Mouse (Mus musculus) kidney, adult 2 months (tissue): ENCODE measurements around the gene Gm5617. TPM values are rescaled to one million over a fixed set of nuclear protein-coding genes. Genes with fewer than 3 reads are reported as not detected.

Source experiments
- DNase-seq: peaks from one replicate; pipeline ENCODE4 v3.0.0; 2021
- H3K27ac ChIP-seq: fragments of 200-500 bp; 2 replicates; pipeline ENCODE4 v1.5.1; 2012; ENCODE audit warnings: low read depth, low read length, control low read depth, inconsistent platforms; ENCODE audit not compliant: insufficient read depth
- H3K27me3 ChIP-seq: fragments of 200-500 bp; replicated peaks from 2 replicates; pipeline ENCODE4 v1.6.1; 2012; ENCODE audit warnings: mild to moderate bottlenecking, moderate library complexity, low read length, inconsistent platforms; ENCODE audit not compliant: control insufficient read depth, insufficient read depth
- H3K36me3 ChIP-seq: fragments of 200-500 bp; 2 replicates; pipeline ENCODE4 v1.6.1; 2012; ENCODE audit warnings: mild to moderate bottlenecking, moderate library complexity, low read length, inconsistent platforms; ENCODE audit not compliant: control insufficient read depth, insufficient read depth
- H3K4me1 ChIP-seq: fragments of 200-500 bp; 2 replicates; pipeline ENCODE4 v1.6.1; 2011; ENCODE audit warnings: low read length; ENCODE audit not compliant: control insufficient read depth, insufficient read depth
- H3K4me3 ChIP-seq: fragments of 200-500 bp; 2 replicates; pipeline ENCODE4 v1.5.1; 2011; ENCODE audit warnings: mild to moderate bottlenecking, low read depth, low read length, control low read depth; ENCODE audit not compliant: insufficient read depth
- CTCF ChIP-seq: fragments of 200-500 bp; conservative IDR thresholded peaks from 2 replicates; pipeline ENCODE4 v1.5.1; 2011; ENCODE audit warnings: low read depth, mild to moderate bottlenecking, control low read depth, low read length, moderate library complexity, mixed read lengths; ENCODE audit not compliant: insufficient read depth, insufficient read length
- POLR2A ChIP-seq: fragments of 200-500 bp; IDR thresholded peaks from one replicate; pipeline ENCODE4 v1.6.1; 2011; ENCODE audit warnings: low read depth, low read length, control low read depth
- WGBS: fragments of 180-500 bp; shearing (Covaris S2); methylation state at CpG from one replicate; pipeline ENCODE4 v1.1.7; 2018; 5-methylcytosine and 5-hydroxymethylcytosine counted together
- polyA plus RNA-seq: library from polyadenylated mRNA; depleted of rRNA; stranded (reverse); fragments of >200 nt; gene quantifications from 2 replicates; pipeline ENCODE4 v1.2.3, GENCODE M21; 2012; rRNA removed

Gene Gm5617
- polyA plus RNA-seq, result 159 and 174 TPM in 2 replicates

DNA sequence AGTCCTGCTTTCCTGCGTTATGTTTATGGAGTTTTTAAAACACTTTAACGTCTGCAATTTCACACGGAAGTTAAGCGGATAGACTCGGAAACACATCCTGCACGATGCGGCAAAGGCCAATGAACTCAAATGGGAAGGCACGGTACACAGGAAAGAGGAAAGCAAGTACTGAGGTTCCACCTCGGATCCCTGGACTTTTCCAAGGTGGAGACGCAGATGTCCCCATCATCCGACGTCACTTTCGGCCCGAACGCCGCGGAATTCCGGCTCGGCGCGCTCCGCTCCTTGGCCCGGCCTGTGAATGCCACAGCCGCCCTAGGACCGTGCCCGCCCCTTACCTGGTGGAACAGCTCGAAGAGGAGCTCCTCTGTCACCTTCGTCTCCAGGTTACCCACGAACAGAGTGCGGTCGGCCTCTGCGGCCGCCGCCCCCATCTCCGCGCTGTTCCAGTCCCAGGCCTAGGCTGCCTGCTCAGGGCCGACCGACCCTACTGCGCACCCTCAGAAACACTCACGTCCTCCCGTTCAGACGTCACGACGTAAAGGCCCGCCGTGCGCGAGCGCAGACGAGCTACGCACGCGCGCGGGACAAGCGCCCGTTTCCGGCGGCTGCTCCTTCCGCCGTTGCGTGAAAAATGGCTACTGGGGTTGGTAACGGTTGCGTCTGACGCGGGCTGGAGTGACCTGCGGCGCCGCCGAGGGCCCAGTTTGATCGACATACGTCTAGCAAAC is at the start of gene Gm5617, which contains the start of gene Rbm7:
Gene Gm5617, plus strand, starts transcription at position 626 of the 731 bp plus-strand sequence.
Gene Rbm7, minus strand, starts transcription at position 483 of the 731 bp plus-strand sequence.
- H3K27me3 ChIP-seq, result no peaks in the 10 kb centered on the region
- under 1% methylated on average over 72 of the region's 72 CpGs for WGBS

DNA sequence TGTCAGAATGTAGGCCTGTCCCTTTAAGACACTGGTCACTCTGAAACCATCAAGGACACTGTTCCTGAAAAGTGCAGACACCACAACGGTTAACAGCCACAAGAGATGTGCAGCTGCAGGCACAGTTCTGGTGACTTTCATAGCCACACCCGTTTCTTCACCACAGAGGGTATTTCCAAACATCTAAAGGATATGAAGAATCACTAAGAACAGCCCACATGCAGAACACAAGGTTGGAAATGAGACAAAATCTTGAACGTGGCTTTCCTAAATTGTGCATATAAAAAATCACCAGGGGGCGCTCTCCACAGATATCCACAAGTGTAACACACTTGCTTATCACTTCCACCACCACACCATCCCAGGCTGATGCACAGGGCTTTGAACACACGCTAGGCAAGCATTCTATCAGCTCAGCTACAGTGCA is 47.4 kb upstream of the Gm5617 start:
- Histone ChIP-seq H3K27ac (no peak overlapping the region), H3K4me1 (no peaks in the 10 kb centered on the region), H3K36me3 (no peaks in the 10 kb centered on the region), H3K4me3 (no peak overlapping the region), H3K27me3 (no peaks in the 10 kb centered on the region)
- TF ChIP-seq POLR2A (no peak), CTCF (peak; percentile 48)
- WGBS, result 29% methylated on average over 5 of the region's 5 CpGs
- DNase-seq, result peak; percentile 25

More for the DNA sequence above, at the start of gene Gm5617, which contains the start of gene Rbm7:
- peak; percentile 97 for DNase-seq
- H3K4me1 ChIP-seq, result peaks cover 3% of the 10 kb centered on the region; the same call in 1 of the 2 replicates
- peak within 1 kb of the TSS; percentile 85 for H3K4me3 ChIP-seq
- H3K27ac ChIP-seq, result peak within 1 kb of the TSS; percentile 87
- H3K36me3 ChIP-seq, result peaks cover 7% of the 10 kb centered on the region
- TF ChIP-seq POLR2A (peak; percentile 56), CTCF (0 out of 2 replicates have a peak, but pooled peaks have one; percentile 2)

DNA sequence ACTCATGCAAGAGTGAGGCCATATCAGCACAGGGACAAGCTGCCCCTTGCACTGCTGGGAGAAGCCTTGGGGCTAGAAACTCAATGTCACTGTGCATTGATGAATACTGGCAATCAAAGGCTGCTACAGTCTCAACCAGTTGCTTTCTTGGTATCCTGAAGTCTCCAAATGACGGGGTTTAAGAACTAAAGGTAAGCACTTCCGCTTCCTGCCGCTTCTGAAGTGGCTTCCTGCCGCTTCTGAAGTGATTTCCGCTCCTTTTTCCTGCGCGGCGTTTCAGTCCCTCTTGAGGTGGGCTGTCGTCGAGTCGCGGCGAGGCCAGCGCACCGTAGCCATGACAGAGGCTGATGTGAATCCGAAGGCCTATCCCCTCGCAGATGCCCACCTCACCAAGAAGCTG is 45.2 kb upstream of the Gm5617 start:
- no peak for TF ChIP-seq POLR2A
- TF ChIP-seq CTCF, result no peak
- Histone ChIP-seq H3K4me1 (no peaks in the 10 kb centered on the region), H3K36me3 (no peaks in the 10 kb centered on the region), H3K4me3 (no peak overlapping the region), H3K27me3 (no peaks in the 10 kb centered on the region), H3K27ac (no peak overlapping the region)
- WGBS, result 87% methylated on average over 17 of the region's 17 CpGs
- DNase-seq, result no peak

DNA sequence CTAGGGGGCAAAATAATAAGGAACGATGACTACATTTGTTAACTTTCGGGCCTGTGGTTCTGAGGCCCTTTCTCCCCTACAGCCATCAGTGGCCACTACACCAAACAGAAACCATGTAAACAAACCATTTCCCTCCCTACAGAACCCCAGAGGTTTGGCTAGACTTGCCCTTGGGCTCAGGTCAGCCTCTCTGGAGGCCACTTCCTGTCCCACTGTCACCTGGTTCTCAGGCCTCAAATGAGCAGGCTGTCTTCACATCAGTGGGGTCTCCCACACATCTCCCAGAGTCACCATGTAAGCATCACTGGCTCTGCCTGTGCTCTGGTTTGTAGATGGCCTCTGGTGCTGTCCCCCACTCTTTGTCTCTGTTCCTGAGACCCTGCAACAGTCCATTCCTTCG is 39.3 kb upstream of the Gm5617 start:
- Histone ChIP-seq H3K27me3 (no peaks in the 10 kb centered on the region), H3K4me3 (no peak overlapping the region), H3K36me3 (no peaks in the 10 kb centered on the region), H3K27ac (no peak overlapping the region), H3K4me1 (no peaks in the 10 kb centered on the region)
- 90% methylated on average over 3 of the region's 3 CpGs for WGBS
- TF ChIP-seq POLR2A (no peak), CTCF (no peak)
- no peak for DNase-seq

DNA sequence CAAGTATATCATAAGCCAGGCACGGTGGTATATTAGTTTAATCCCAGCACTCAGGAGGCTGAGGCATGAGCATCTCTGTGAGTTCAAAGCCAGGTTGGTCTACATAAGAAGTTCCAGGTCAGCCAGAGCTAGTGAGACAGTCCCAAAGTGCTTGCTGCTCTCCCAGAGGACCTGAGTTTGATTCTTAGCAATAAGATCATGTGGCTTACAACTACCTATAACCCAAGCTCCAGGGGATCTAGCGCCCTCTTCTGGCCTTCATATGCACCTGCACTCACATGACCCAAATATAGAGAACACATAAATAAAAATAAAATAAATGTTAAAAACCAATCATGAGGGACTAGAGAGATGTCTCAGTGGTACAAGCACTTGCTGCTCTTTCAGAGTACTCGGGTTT is 36.4 kb upstream of the Gm5617 start:
- H3K27ac ChIP-seq, result no peak overlapping the region
- peak; percentile 25; the same call in 1 of the 2 replicates for TF ChIP-seq CTCF
- TF ChIP-seq POLR2A, result no peak
- no peaks in the 10 kb centered on the region for H3K4me1 ChIP-seq
- WGBS, result 69% methylated on average over 3 of the region's 3 CpGs
- no peaks in the 10 kb centered on the region for H3K36me3 ChIP-seq
- DNase-seq, result no peak
- H3K27me3 ChIP-seq, result no peaks in the 10 kb centered on the region
- H3K4me3 ChIP-seq, result no peak overlapping the region

DNA sequence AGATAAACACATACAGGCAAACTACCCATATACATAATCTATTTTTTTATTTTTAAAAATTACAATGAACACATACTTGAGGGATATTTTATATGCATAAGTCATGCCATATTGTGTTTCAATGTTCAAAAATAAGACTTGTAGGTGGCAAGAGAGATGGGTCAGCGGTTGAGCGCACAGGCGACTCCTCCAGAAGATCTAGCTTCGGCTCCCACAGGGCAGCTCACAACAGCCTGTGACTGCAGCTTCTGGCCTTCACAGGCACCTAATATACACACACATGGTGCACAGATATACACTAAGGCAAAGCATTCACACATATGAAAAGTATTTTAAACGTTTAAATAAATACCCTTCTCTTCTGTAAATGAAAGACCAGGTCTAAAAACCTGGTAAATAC is 35.9 kb upstream of the Gm5617 start:
- no peaks in the 10 kb centered on the region for H3K4me1 ChIP-seq
- DNase-seq, result no peak
- H3K4me3 ChIP-seq, result no peak overlapping the region
- TF ChIP-seq CTCF (no peak), POLR2A (no peak)
- H3K27ac ChIP-seq, result no peak overlapping the region
- 80% methylated on average over 5 of the region's 5 CpGs for WGBS
- H3K27me3 ChIP-seq, result no peaks in the 10 kb centered on the region
- no peaks in the 10 kb centered on the region for H3K36me3 ChIP-seq

DNA sequence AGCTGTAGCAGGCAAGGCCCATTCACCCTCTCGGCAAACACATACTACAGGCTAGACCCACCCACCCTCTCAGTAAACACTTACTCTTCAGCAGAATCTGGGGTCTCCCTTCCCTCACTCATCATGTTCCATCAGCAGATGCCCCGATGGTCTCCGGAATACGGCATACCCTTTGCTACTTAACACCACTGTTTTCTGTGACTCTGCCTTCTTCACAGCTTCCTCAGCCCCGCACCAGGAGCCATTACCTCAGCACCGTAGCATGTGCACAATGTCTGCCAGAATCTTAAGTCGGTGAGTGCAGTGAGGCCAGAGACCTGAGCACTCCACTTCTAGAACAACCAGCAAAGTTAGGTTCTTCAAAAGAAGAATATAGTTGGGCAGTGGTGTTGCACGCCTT is 34.5 kb upstream of the Gm5617 start:
- Histone ChIP-seq H3K27ac (no peak overlapping the region), H3K4me3 (no peak overlapping the region), H3K36me3 (no peaks in the 10 kb centered on the region), H3K4me1 (no peaks in the 10 kb centered on the region), H3K27me3 (no peaks in the 10 kb centered on the region)
- 96% methylated on average over 8 of the region's 8 CpGs for WGBS
- no peak for DNase-seq
- TF ChIP-seq POLR2A, result no peak
- TF ChIP-seq CTCF, result no peak

DNA sequence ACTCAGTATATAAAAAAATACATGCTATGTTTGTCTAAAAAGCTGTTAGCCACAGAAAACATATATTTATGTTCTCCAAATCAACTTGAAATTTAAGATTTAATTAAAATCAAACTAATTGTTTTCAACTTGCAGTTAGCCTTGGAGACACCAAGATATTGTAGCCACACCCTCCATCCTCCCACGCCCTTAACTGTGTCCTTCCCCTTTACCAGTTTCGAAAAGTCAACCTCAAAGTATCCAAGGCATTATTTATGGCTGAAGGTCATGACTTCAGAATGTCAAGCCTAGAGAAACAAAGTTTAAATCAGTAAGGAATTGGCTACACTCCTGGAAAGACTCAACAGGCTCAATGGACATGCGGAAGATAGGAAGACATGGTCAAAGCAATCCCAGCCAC is 33.7 kb upstream of the Gm5617 start:
- no peak for DNase-seq
- H3K36me3 ChIP-seq, result no peaks in the 10 kb centered on the region
- no peak overlapping the region for H3K27ac ChIP-seq
- no peak overlapping the region for H3K4me3 ChIP-seq
- H3K4me1 ChIP-seq, result no peaks in the 10 kb centered on the region
- no peak for TF ChIP-seq CTCF
- no peak for TF ChIP-seq POLR2A
- 52% methylated on average over 3 of the region's 3 CpGs for WGBS
- no peaks in the 10 kb centered on the region for H3K27me3 ChIP-seq
